Comparison of ENCODE assay signal across 8 mouse cellular contexts in genomic region chr10:121474288-121474687, GRCm38 (mm10). TPM values are rescaled to one million over a fixed set of nuclear protein-coding genes. Genes with fewer than 3 reads are reported as not detected.
DNase-seq lines count a peak whose midpoint lies in the region; ATAC-seq and TF ChIP-seq lines count a peak whose summit lies in the region.

No protein-coding gene starts in this region.

- H3K36me3 ChIP-seq in heart, embryonic 12.5 days = no peaks in the 10 kb centered on the region
- no peaks in the 10 kb centered on the region for H3K36me3 ChIP-seq in hindbrain, embryonic 12.5 days
- no peaks in the 10 kb centered on the region for H3K36me3 ChIP-seq in midbrain, embryonic 11.5 days (ENCODE audit: control insufficient read depth, insufficient read depth, low read length)

- H3K4me2 ChIP-seq in heart, embryonic 12.5 days = peak overlapping the region; percentile 77
- H3K4me2 ChIP-seq in hindbrain, embryonic 12.5 days (replicated peaks) = peak overlapping the region; percentile 97
- H3K4me2 ChIP-seq in midbrain, embryonic 11.5 days = peak overlapping the region; percentile 93

- H3K27ac ChIP-seq in heart, embryonic 12.5 days (ENCODE audit: poor library complexity, severe bottlenecking) = peak overlapping the region; percentile 92
- H3K27ac ChIP-seq in bone marrow, adult 2 months (ENCODE audit: control insufficient read depth, insufficient read depth, low read depth, low read length, poor library complexity) = peak overlapping the region; percentile 55
- H3K27ac ChIP-seq in hindbrain, embryonic 12.5 days = no peak overlapping the region
- H3K27ac ChIP-seq in midbrain, embryonic 11.5 days (ENCODE audit: low read depth, low read length) = no peak overlapping the region

- intact Hi-C loops in heart, postnatal 25 days (cut with DNase I) = loop anchor here (2.0 kb wide), 1 partner anchor 43 kb away; no protein-coding TSS in a partner anchor

- peak overlapping the region; percentile 76 for H3K4me3 ChIP-seq in heart, embryonic 12.5 days
- H3K4me3 ChIP-seq in bone marrow, adult 2 months (replicated peaks; ENCODE audit: control insufficient read depth, low read depth, low read length) = peak overlapping the region; percentile 69
- peak overlapping the region; percentile 71 for H3K4me3 ChIP-seq in hindbrain, embryonic 12.5 days
- peak overlapping the region; percentile 59; the same call in 1 of the 2 replicates for H3K4me3 ChIP-seq in midbrain, embryonic 11.5 days (ENCODE audit: low read depth, low read length)

- 16% methylated on average over 4 of the region's 4 CpGs for WGBS in heart, embryonic 12.5 days
- 6% methylated on average over 4 of the region's 4 CpGs for WGBS in bone marrow, adult 2 months
- WGBS in hindbrain, embryonic 12.5 days = 33% methylated on average over 4 of the region's 4 CpGs
- WGBS in midbrain, embryonic 11.5 days = 35% methylated on average over 4 of the region's 4 CpGs

- no peaks in the 10 kb centered on the region for H3K9me3 ChIP-seq in heart, embryonic 12.5 days (replicated peaks)
- H3K9me3 ChIP-seq in hindbrain, embryonic 12.5 days (replicated peaks) = no peaks in the 10 kb centered on the region
- no peaks in the 10 kb centered on the region for H3K9me3 ChIP-seq in midbrain, embryonic 11.5 days (ENCODE audit: control insufficient read depth, low read length)

- no peak for TF ChIP-seq POLR2A in bone marrow, adult 2 months (IDR thresholded peaks at IDR 0.05; ENCODE audit: borderline replicate concordance, control insufficient read depth, low read depth, low read length)

- no peaks in the 10 kb centered on the region for H3K27me3 ChIP-seq in heart, embryonic 12.5 days (replicated peaks)
- H3K27me3 ChIP-seq in hindbrain, embryonic 12.5 days = peaks cover 15% of the 10 kb centered on the region
- H3K27me3 ChIP-seq in midbrain, embryonic 11.5 days (ENCODE audit: control insufficient read depth, insufficient read depth, low read length) = peaks cover 9% of the 10 kb centered on the region

- DNase-seq in heart, postnatal 25 days (ENCODE audit: low spot score) = no peak
- DNase-seq in midbrain, embryonic 11.5 days (ENCODE audit: low spot score, missing footprints) = no peak
- no peak for DNase-seq in right cerebral cortex, postnatal 14 days
- no peak for DNase-seq in cerebellum, adult 18-20 months
- DNase-seq in kidney, adult 18-20 months = no peak

- TF ChIP-seq CTCF in bone marrow, adult 2 months (IDR thresholded peaks at IDR 0.05; ENCODE audit: control insufficient read depth, insufficient read depth, low read length) = no peak

- ATAC-seq in heart, embryonic 12.5 days (ENCODE audit: insufficient number of reproducible peaks, low FRiP score) = no peak
- ATAC-seq in hindbrain, embryonic 12.5 days (ENCODE audit: low FRiP score) = no peak
- ATAC-seq in midbrain, embryonic 11.5 days (ENCODE audit: low FRiP score) = no peak

- H3K4me1 ChIP-seq in heart, embryonic 12.5 days (replicated peaks) = peaks cover 49% of the 10 kb centered on the region
- peaks cover 4% of the 10 kb centered on the region for H3K4me1 ChIP-seq in bone marrow, adult 2 months (ENCODE audit: control insufficient read depth, insufficient read depth, low read length)
- H3K4me1 ChIP-seq in hindbrain, embryonic 12.5 days = peaks cover 24% of the 10 kb centered on the region
- H3K4me1 ChIP-seq in midbrain, embryonic 11.5 days (ENCODE audit: control insufficient read depth, insufficient read depth, low read length) = peaks cover 12% of the 10 kb centered on the region

- peak overlapping the region; percentile 90 for H3K9ac ChIP-seq in heart, embryonic 12.5 days
- H3K9ac ChIP-seq in hindbrain, embryonic 12.5 days = 0 out of 2 replicates have a peak overlapping the region, but pooled peaks have one; percentile 72
- H3K9ac ChIP-seq in midbrain, embryonic 11.5 days (ENCODE audit: low read length) = peak overlapping the region; percentile 72; the same call in 1 of the 2 replicates

RNA-seq across cellular contexts. Expression of gene Rassf3, which starts 1.9 kb away (rescaled TPM):
- 27.0 and 28.1 TPM in 2 replicates for polyA plus RNA-seq in heart, embryonic 12.5 days (2016; fragmentation: Nextera tagmentation; extraction: Ambion mirVana)
- total RNA-seq in heart, postnatal 25 days (2021) = 100 to 1,000 TPM; 146 to 157 TPM
- 18.8 and 41.2 TPM in 2 replicates for polyA plus RNA-seq in bone marrow, adult 2 months (2011; ENCODE audit: insufficient read depth, insufficient read length, low replicate concordance, missing spikeins)
- 12.7 and 13.4 TPM in 2 replicates for polyA plus RNA-seq in hindbrain, embryonic 12.5 days (2016; fragmentation: Nextera tagmentation; extraction: Ambion mirVana)
- 5.9 and 6.0 TPM in 2 replicates for polyA plus RNA-seq in midbrain, embryonic 11.5 days (2014; fragmentation: Nextera tagmentation; extraction: Ambion mirVana)

Comparison
In these comparisons a context has a peak if more than half of its experiments do, and no peak if none do; other contexts are left out.
1. H3K27ac ChIP-seq: peak in heart, embryonic 12.5 days (single experiment) and bone marrow, adult 2 months (single experiment); none in hindbrain, embryonic 12.5 days (single experiment) and midbrain, embryonic 11.5 days (single experiment).
2. Peak in every context shown above with its lines, with median percentiles within 50 percentile points of each other: H3K4me2 ChIP-seq, H3K4me3 ChIP-seq and H3K9ac ChIP-seq.